Mouse (Mus musculus) bone marrow, adult 2 months (tissue): Measurements from ENCODE around the gene Itgb6.

Source experiments
- CTCF ChIP-seq: fragments of 200-500 bp; IDR thresholded peaks from 2 replicates; pipeline ENCODE4 v1.5.1; 2011; ENCODE audit warnings: low read length, control low read depth; ENCODE audit not compliant: control insufficient read depth, insufficient read depth
- POLR2A ChIP-seq: fragments of 200-500 bp; IDR thresholded peaks from 2 replicates; pipeline ENCODE4 v1.6.1; 2011; ENCODE audit warnings: low read depth, mild to moderate bottlenecking, control low read depth, low read length, borderline replicate concordance; ENCODE audit not compliant: control insufficient read depth

DNA sequence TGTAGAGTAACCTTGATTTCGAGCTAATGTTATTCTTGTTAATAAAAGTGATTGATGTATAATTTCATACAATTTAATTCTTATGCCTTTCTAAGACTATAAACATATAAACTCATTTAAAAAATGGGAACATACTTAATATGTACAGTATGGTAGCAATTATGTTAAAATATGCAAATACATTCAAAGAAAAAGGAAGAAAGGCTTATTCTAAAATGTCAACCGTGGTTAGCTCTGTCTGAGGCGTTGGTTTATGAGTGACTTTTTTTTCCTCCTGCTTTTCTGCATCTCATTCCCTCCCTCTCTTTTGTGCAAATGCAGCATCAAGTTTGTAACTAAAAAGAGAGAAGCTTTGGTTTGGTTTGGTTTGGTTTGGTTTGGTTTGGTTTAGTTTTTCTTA is 79.0 kb downstream of the Itgb6 start:
- TF ChIP-seq CTCF, result no peak
- no peak for TF ChIP-seq POLR2A
